Mouse (Mus musculus) Patski (cell line): Measurements from ENCODE around the gene Acaca. TPM values are rescaled to one million over a fixed set of nuclear protein-coding genes. Genes with fewer than 3 reads are reported as not detected.
A peak's percentile ranks its signal among the peaks of the same experiment; 100 is the strongest.

ENCODE experiments used
- ATAC-seq: fragments of 100-300 bp; one replicate; pipeline ENCODE4 v1.8.0; 2021
- CTCF ChIA-PET: fragments of 350-600 bp; sonication (Branson Sonifier 250); formaldehyde crosslinking; loops from one replicate; lab custom pipeline; 2022; ENCODE audit warnings: inconsistent platforms; lab: Charles Lee
- POLR2A ChIA-PET: fragments of 350-600 bp; sonication (Branson Sonifier 250); formaldehyde crosslinking; loops from one replicate; lab custom pipeline; 2022; ENCODE audit warnings: antibody characterized with exemption, inconsistent platforms; lab: Charles Lee
- DNase-seq: peaks from one replicate; pipeline ENCODE4 v3.0.0-alpha.2; 2011; ENCODE audit warnings: low read depth, low spot score
- H3K27me3 ChIP-seq: fragments of 371-371 bp; one replicate; pipeline ENCODE4 v1.5.1; 2021
- CTCF ChIP-seq: fragments of 100-300 bp; IDR thresholded peaks from one replicate; pipeline ENCODE4 v1.5.1; 2021
- in situ Hi-C: fragments of 300-500 bp; cut with MboI; formaldehyde crosslinking; loops from 3 replicates; pipeline ENCODE4 v1.11.1; 2018; ENCODE audit warnings: low pct_unique_long_range_greater_than_20kb, mixed read lengths
- polyA plus RNA-seq: library from polyadenylated mRNA; unstranded; gene quantifications from one replicate; pipeline ENCODE4 v1.2.3, GENCODE M21; 2021

Gene Acaca
- polyA plus RNA-seq, 1 experiment from 2014 or later, result 29.4 TPM

DNA sequence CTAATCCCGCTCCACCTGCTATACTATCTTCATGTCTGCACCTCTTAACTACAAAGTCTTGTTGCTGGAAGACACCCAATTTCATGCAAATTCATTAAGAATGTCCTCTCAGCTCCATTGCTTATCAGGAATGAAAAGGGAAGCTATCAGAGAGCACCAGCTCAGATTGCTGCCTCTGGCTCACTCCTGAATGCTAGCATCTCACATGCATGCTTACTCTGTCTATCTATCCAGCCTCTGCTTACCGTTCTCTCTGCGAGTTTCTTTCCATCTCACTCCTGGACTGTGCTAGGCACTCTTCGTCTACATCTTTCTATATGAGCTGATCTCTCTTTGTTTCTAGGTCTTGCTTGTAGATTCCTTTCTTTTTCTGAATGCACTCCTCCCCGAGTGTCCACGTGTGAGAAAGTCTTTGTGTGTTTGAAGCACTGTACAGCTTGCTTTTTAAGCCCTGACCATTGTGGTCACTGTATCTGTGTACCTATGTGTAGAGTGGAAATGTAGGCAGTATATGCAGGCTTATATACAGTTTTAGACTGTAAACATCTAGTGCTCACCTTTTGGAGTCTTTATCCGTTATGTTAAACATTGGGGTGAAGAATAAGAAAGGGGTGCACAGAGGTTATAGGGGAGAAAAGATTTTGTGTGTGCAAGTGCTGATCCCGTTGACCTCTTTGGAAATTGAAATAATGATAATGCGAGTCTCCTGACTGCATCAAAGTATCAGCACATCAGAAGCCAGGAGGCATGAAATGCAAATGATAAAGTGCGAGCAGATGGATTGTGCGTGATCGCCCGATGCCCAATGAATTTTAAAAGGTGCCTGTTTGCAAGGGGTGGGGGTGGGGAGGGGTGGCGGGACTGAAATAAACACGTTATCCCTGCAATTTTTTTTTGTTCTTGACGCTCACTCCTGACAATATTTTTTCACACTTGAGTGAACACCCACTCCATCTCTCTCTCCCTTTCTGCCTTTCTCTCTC, 219.7 kb downstream of the Acaca start:
- no peaks in the 10 kb centered on the region for H3K27me3 ChIP-seq
- ATAC-seq (no peak), DNase-seq (no peak)
- TF ChIP-seq CTCF, result no peak
- in situ Hi-C loops, result no loop called here
- CTCF ChIA-PET, result interaction anchor here (1.6 kb wide), 1 partner anchor 11 kb away, joined by 3 read pairs; no protein-coding TSS in a partner anchor
- POLR2A ChIA-PET, result no interaction called here

DNA sequence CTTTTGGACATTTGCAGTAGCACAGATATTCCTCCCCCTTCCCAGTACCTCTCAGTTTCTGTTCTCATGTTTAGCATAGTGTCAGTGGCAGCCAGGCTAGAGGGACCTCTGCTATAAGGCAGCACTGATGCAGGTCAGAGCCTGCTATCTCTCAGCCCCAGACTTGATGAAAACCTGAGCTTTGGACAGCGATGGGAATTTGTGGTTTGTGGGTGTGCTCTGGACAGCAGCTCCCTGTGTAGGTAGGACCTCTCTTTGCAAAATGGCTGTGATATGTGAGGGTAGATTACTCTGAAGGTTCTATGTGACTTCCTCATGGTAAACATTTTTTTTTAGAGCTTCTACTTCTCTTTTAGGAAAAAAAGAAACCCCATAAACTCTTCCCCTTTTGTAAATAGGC, 221.7 kb downstream of the Acaca start:
- no peak for TF ChIP-seq CTCF
- DNase-seq (no peak), ATAC-seq (no peak)
- CTCF ChIA-PET, result interaction anchor here (1.2 kb wide), 1 partner anchor 447 kb away, joined by 4 read pairs; no protein-coding TSS in a partner anchor
- H3K27me3 ChIP-seq, result no peaks in the 10 kb centered on the region
- in situ Hi-C loops, result no loop called here
- POLR2A ChIA-PET, result no interaction called here

DNA sequence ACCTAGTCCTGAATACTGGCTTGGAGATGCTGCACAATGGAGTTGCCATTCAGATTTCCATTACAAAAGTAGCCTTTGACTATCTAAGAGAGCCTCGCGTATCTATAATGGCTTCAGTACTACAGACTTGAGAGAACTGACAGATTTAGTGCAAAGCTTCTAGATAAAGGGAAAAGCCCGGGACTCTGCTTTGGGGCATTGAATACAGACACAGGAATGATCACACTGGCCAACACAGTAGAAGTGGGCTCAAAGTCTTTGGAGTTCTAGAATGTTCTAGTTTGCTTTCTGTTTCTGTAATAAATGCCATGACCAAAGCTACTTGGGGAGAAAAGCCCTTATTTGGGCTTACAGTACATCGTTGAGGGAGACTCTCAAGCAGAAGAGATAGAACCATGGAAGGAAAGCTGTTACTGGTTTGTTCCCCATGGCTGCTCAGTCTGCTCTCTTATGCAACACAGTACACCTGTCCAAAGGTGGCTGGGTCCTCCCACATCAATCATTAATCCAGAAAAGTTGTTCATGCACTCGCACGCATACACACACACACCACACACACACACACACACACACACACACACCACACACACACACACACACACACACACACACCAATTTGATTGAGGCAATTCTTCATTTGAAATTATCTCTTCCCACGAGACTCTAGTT, 223.7 kb downstream of the Acaca start:
- H3K27me3 ChIP-seq, result no peaks in the 10 kb centered on the region
- ChIA-PET POLR2A (no interaction called here), CTCF (interaction anchor here (0.7 to 1.7 kb wide), 3 partner anchors 9 to 186 kb away, joined by 3 to 4 read pairs (median 3); no protein-coding TSS in a partner anchor)
- DNase-seq (no peak), ATAC-seq (no peak)
- in situ Hi-C loops, result no loop called here
- no peak for TF ChIP-seq CTCF

DNA sequence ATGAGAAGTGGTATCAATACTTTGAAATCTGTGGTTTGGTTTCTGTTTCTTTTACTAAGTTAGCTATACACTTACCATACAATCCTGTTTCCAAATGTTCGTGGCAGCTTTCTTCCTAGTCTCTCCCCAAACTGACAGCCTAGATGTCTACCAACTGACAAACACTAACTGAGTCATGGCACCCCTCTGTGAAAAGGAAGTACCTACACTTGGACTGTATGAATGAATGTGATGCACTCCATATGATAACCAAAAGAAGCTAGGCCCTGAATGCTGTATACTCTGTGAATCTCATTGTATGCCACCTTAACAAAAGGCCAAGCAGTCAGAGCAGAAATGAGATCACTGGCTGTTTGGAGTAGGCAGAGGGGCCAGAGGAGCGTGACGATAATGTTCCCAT, 227.8 kb downstream of the Acaca start:
- no peak for DNase-seq
- no peak for TF ChIP-seq CTCF
- POLR2A ChIA-PET, result no interaction called here
- no peak for ATAC-seq
- CTCF ChIA-PET, result interaction anchor here (1.1 to 1.2 kb wide), 2 partner anchors 12 to 21 kb away, joined by 3 to 4 read pairs; no protein-coding TSS in a partner anchor
- in situ Hi-C loops, result no loop called here
- H3K27me3 ChIP-seq, result no peaks in the 10 kb centered on the region

DNA sequence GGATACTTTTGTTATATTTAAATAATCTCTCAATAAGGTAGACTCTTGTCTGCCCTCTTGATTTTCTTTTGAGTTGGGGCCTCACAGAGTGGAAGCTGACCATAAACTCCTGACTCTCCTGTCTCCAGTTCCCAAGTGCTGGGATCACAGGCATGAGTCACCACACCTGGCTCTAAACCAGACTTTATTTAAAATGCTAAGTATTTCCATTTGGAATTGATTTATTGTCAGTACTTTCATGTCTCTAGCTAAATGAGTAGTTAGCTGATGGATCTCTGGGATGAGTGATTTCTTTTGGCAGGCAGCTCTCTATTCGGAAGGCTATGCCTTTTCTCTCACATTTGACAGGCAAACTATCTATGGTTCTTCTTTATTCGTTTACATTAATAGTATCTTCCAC, 228.3 kb downstream of the Acaca start:
- ATAC-seq, result no peak
- POLR2A ChIA-PET, result no interaction called here
- no peak for TF ChIP-seq CTCF
- CTCF ChIA-PET, result interaction anchor here (1.1 to 1.2 kb wide), 2 partner anchors 12 to 20 kb away, joined by 3 to 4 read pairs; no protein-coding TSS in a partner anchor
- in situ Hi-C loops, result no loop called here
- DNase-seq, result peak; percentile 4
- no peaks in the 10 kb centered on the region for H3K27me3 ChIP-seq

GRCm38 (mm10) chr11:84361551-84361950, 232.1 kb downstream of the Acaca start:
- no peak for DNase-seq
- ChIA-PET CTCF (no interaction called here), POLR2A (no interaction called here)
- no peak for TF ChIP-seq CTCF
- no peaks in the 10 kb centered on the region for H3K27me3 ChIP-seq
- in situ Hi-C loops, result no loop called here
- ATAC-seq, result no peak

GRCm38 (mm10) chr11:84362633-84363243, 233.3 kb downstream of the Acaca start:
- ATAC-seq, result no peak
- ChIA-PET CTCF (no interaction called here), POLR2A (no interaction called here)
- no peak for TF ChIP-seq CTCF
- no peak for DNase-seq
- no peaks in the 10 kb centered on the region for H3K27me3 ChIP-seq
- in situ Hi-C loops, result no loop called here

DNA sequence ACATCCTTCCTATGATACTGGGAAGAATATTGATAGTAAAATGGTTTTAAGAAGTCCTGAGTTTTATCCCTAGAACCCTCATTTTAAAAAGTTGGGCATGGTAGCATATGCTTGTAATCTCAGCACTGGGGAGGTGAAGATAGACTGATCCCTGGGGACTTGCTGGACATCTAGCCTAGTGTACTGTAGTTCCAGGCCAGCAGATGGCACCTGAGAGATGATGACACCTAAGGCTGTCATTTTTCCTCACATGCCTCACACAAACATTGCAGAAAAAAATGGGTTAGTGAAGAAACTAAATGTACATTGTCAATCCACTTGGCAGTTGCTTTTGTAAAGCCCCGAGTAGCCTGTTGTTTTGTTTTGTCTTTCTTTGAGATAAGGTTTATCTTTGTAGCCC, 235.8 kb downstream of the Acaca start:
- ChIA-PET CTCF (no interaction called here), POLR2A (no interaction called here)
- in situ Hi-C loops, result no loop called here
- DNase-seq, result no peak
- ATAC-seq, result no peak
- no peaks in the 10 kb centered on the region for H3K27me3 ChIP-seq
- TF ChIP-seq CTCF, result peak; percentile 39

- in situ Hi-C loops, result no loop called here
- no peak for TF ChIP-seq CTCF
- H3K27me3 ChIP-seq, result no peaks in the 10 kb centered on the region
- DNase-seq (no peak), ATAC-seq (no peak)
- CTCF ChIA-PET, result interaction anchor here (1.0 to 1.4 kb wide), 2 partner anchors 21 to 40 kb away, joined by 3 read pairs; no protein-coding TSS in a partner anchor
- POLR2A ChIA-PET, result no interaction called here
Observed at GRCm38 (mm10) chr11:84368902-84369301, 239.4 kb downstream of the Acaca start.

DNA sequence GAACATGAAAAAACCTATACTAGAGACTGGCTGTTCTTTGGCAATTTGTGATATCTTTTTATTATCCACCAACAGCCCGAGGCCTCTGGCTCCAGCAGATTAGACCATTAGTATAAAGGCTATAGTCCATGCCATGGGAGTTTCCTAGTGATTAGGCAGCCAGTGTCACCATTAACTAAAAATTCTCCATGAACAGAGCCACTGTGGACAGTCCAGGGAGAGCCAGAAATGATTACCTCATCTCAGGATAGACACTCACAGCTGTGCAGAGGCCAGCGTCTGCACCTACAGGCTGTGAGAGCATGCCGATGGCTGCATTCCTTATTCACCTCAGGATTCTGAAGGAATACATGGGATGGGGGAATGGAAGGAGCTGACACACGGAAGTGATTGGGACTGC, 243.7 kb downstream of the Acaca start:
- TF ChIP-seq CTCF, result no peak
- no peaks in the 10 kb centered on the region for H3K27me3 ChIP-seq
- CTCF ChIA-PET, result no interaction called here
- in situ Hi-C loops, result no loop called here
- POLR2A ChIA-PET, result no interaction called here
- ATAC-seq (no peak), DNase-seq (no peak)
